Mouse (Mus musculus) embryonic facial prominence, embryonic 14.5 days (tissue): ENCODE data around the gene Unc5b. TPM values are rescaled to one million over a fixed set of nuclear protein-coding genes. Genes with fewer than 3 reads are reported as not detected.

Source experiments
- ATAC-seq: fragments of 200-750 bp; cut with Nextera tagmentation; 2 replicates; pipeline ENCODE4 v1.8.0; 2017; ENCODE audit warnings: low read depth, moderate number of reproducible peaks, moderate TSS enrichment
- DNase-seq: peaks from one replicate; pipeline ENCODE4 v3.0.0-alpha.2; 2015; ENCODE audit warnings: low spot score
- H3K27ac ChIP-seq: fragments of 300-500 bp; sonication (generic); replicated peaks from 2 replicates; pipeline ENCODE4 v1.5.1; 2014; ENCODE audit warnings: low read depth, mild to moderate bottlenecking, low read length, moderate library complexity
- H3K27me3 ChIP-seq: fragments of 300-500 bp; sonication (generic); replicated peaks from 2 replicates; pipeline ENCODE4 v1.6.1; 2014; ENCODE audit warnings: low read length; ENCODE audit not compliant: control insufficient read depth, insufficient read depth
- H3K36me3 ChIP-seq: fragments of 300-500 bp; sonication (generic); 2 replicates; pipeline ENCODE4 v1.6.1; 2014; ENCODE audit warnings: low read length, mixed read lengths; ENCODE audit not compliant: control insufficient read depth, insufficient read depth
- H3K4me1 ChIP-seq: fragments of 300-500 bp; sonication (generic); 2 replicates; pipeline ENCODE4 v1.6.1; 2014; ENCODE audit warnings: antibody characterized with exemption, low read length; ENCODE audit not compliant: control insufficient read depth, insufficient read depth
- H3K4me2 ChIP-seq: fragments of 300-500 bp; sonication (generic); 2 replicates; pipeline ENCODE4 v1.6.1; 2014; ENCODE audit warnings: low read depth, mild to moderate bottlenecking, low read length, moderate library complexity, mixed read lengths
- H3K4me3 ChIP-seq: fragments of 300-500 bp; sonication (generic); 2 replicates; pipeline ENCODE4 v1.5.1; 2014; ENCODE audit warnings: low read depth, mild to moderate bottlenecking, low read length
- H3K9ac ChIP-seq: fragments of 300-500 bp; sonication (generic); 2 replicates; pipeline ENCODE4 v1.6.1; 2014; ENCODE audit warnings: low read depth, mild to moderate bottlenecking, low read length, moderate library complexity, mixed read lengths
- H3K9me3 ChIP-seq: fragments of 300-500 bp; sonication (generic); 2 replicates; pipeline ENCODE4 v1.6.1; 2016; ENCODE audit warnings: low read length; ENCODE audit not compliant: control insufficient read depth
- WGBS: fragments of 180-500 bp; shearing (Covaris S2); extraction: QIAGEN DNeasy Blood & Tissue Kit; methylation state at CpG from one replicate; pipeline ENCODE4 v1.1.7; 2014; 5-methylcytosine and 5-hydroxymethylcytosine counted together
- polyA plus RNA-seq: library from polyadenylated mRNA; unstranded; fragments of >200 nt; fragmentation: Nextera tagmentation; extraction: Ambion mirVana; gene quantifications from 2 replicates; pipeline ENCODE4 v1.2.1, GENCODE M21; 2014

Gene Unc5b
- polyA plus RNA-seq, 1 experiment from 2014 or later = 6.6 TPM

GRCm38 (mm10) chr10:60807531-60808185 is 23.7 kb downstream of the Unc5b start:
- DNase-seq (peak; percentile 79), ATAC-seq (peak; percentile 55)
- WGBS = 14% methylated on average over 22 of the region's 22 CpGs
- Histone ChIP-seq H3K4me1 (peaks cover 53% of the 10 kb centered on the region), H3K9me3 (no peaks in the 10 kb centered on the region), H3K4me2 (peak overlapping the region; percentile 41), H3K27ac (peak overlapping the region; percentile 74), H3K27me3 (no peaks in the 10 kb centered on the region), H3K9ac (no peak overlapping the region), H3K36me3 (no peaks in the 10 kb centered on the region), H3K4me3 (no peak overlapping the region)

GRCm38 (mm10) chr10:60806207-60806538 is 25.2 kb downstream of the Unc5b start:
- WGBS = 76% methylated on average over 8 of the region's 8 CpGs
- Histone ChIP-seq H3K9me3 (no peaks in the 10 kb centered on the region), H3K4me3 (no peak overlapping the region), H3K27ac (no peak overlapping the region), H3K36me3 (no peaks in the 10 kb centered on the region), H3K27me3 (peaks cover 6% of the 10 kb centered on the region; the same call in 1 of the 2 replicates), H3K4me2 (no peak overlapping the region), H3K9ac (no peak overlapping the region), H3K4me1 (peaks cover 39% of the 10 kb centered on the region)
- DNase-seq (no peak), ATAC-seq (no peak)

- Histone ChIP-seq H3K4me1 (peaks cover 42% of the 10 kb centered on the region), H3K9me3 (no peaks in the 10 kb centered on the region), H3K4me2 (no peak overlapping the region), H3K27ac (no peak overlapping the region), H3K9ac (no peak overlapping the region), H3K4me3 (no peak overlapping the region), H3K27me3 (peaks cover 6% of the 10 kb centered on the region; the same call in 1 of the 2 replicates), H3K36me3 (no peaks in the 10 kb centered on the region)
- no peak for ATAC-seq
- no peak for DNase-seq
- WGBS = 66% methylated on average over 21 of the region's 21 CpGs
These were observed 25.8 kb downstream of the Unc5b start for GRCm38 (mm10) chr10:60805436-60806206.

- Histone ChIP-seq H3K9me3 (no peaks in the 10 kb centered on the region), H3K36me3 (no peaks in the 10 kb centered on the region), H3K27me3 (peaks cover 6% of the 10 kb centered on the region; the same call in 1 of the 2 replicates), H3K4me2 (no peak overlapping the region), H3K9ac (no peak overlapping the region), H3K4me1 (peaks cover 48% of the 10 kb centered on the region), H3K4me3 (no peak overlapping the region), H3K27ac (no peak overlapping the region)
- 14% methylated on average over 4 of the region's 4 CpGs for WGBS
- DNase-seq (no peak), ATAC-seq (no peak)
These were observed 26.5 kb downstream of the Unc5b start for GRCm38 (mm10) chr10:60804865-60805264.

- peaks cover 48% of the 10 kb centered on the region for H3K4me1 ChIP-seq
- H3K36me3 ChIP-seq = no peaks in the 10 kb centered on the region
- H3K27me3 ChIP-seq = peaks cover 9% of the 10 kb centered on the region; the same call in 1 of the 2 replicates
- H3K4me3 ChIP-seq = no peak overlapping the region
- 88% methylated on average over 10 of the region's 10 CpGs for WGBS
- no peak overlapping the region for H3K9ac ChIP-seq
- H3K4me2 ChIP-seq = no peak overlapping the region
- no peak for DNase-seq
- no peaks in the 10 kb centered on the region for H3K9me3 ChIP-seq
- H3K27ac ChIP-seq = no peak overlapping the region
- ATAC-seq = no peak
These were observed 27.4 kb downstream of the Unc5b start for GRCm38 (mm10) chr10:60803971-60804370.

GRCm38 (mm10) chr10:60801898-60802412 is 29.4 kb downstream of the Unc5b start:
- H3K36me3 ChIP-seq = no peaks in the 10 kb centered on the region
- 62% methylated on average over 12 of the region's 12 CpGs for WGBS
- H3K4me1 ChIP-seq = peaks cover 34% of the 10 kb centered on the region
- DNase-seq (no peak), ATAC-seq (no peak)
- H3K4me3 ChIP-seq = no peak overlapping the region
- no peak overlapping the region for H3K4me2 ChIP-seq
- H3K27ac ChIP-seq = no peak overlapping the region
- no peaks in the 10 kb centered on the region for H3K9me3 ChIP-seq
- H3K9ac ChIP-seq = no peak overlapping the region
- H3K27me3 ChIP-seq = peaks cover 9% of the 10 kb centered on the region; the same call in 1 of the 2 replicates

GRCm38 (mm10) chr10:60801168-60801897 is 30.0 kb downstream of the Unc5b start:
- H3K36me3 ChIP-seq = no peaks in the 10 kb centered on the region
- ATAC-seq (no peak), DNase-seq (no peak)
- no peak overlapping the region for H3K4me2 ChIP-seq
- H3K27ac ChIP-seq = no peak overlapping the region
- peaks cover 28% of the 10 kb centered on the region for H3K4me1 ChIP-seq
- H3K27me3 ChIP-seq = peaks cover 9% of the 10 kb centered on the region; the same call in 1 of the 2 replicates
- H3K9ac ChIP-seq = no peak overlapping the region
- WGBS = 38% methylated on average over 11 of the region's 11 CpGs
- H3K4me3 ChIP-seq = no peak overlapping the region
- no peaks in the 10 kb centered on the region for H3K9me3 ChIP-seq
